Mouse (Mus musculus) hindbrain, embryonic 11.5 days (tissue): Measurements from ENCODE around the gene Mfsd6. TPM values are rescaled to one million over a fixed set of nuclear protein-coding genes. Genes with fewer than 3 reads are reported as not detected.

Experiments used
- ATAC-seq: fragments of 200-750 bp; cut with Nextera tagmentation; 2 replicates; pipeline ENCODE4 v1.8.0; 2017; ENCODE audit warnings: mild to moderate bottlenecking, moderate TSS enrichment, moderate library complexity; ENCODE audit not compliant: low FRiP score
- DNase-seq: peaks from one replicate; pipeline ENCODE4 v3.0.0-alpha.2; 2015; ENCODE audit warnings: low spot score
- H3K27ac ChIP-seq: fragments of 300-500 bp; sonication (generic); 2 replicates; pipeline ENCODE4 v1.5.1; 2014; ENCODE audit warnings: mild to moderate bottlenecking, low read depth, low read length
- H3K27me3 ChIP-seq: fragments of 300-500 bp; sonication (generic); 2 replicates; pipeline ENCODE4 v1.6.1; 2014; ENCODE audit warnings: mild to moderate bottlenecking, low read length, moderate library complexity, mixed read lengths; ENCODE audit not compliant: control insufficient read depth, insufficient read depth
- H3K36me3 ChIP-seq: fragments of 300-500 bp; sonication (generic); 2 replicates; pipeline ENCODE4 v1.6.1; 2014; ENCODE audit warnings: mild to moderate bottlenecking, low read length, moderate library complexity, mixed read lengths; ENCODE audit not compliant: control insufficient read depth, insufficient read depth
- H3K4me1 ChIP-seq: fragments of 300-500 bp; sonication (generic); replicated peaks from 2 replicates; pipeline ENCODE4 v1.6.1; 2014; ENCODE audit warnings: low read length, mixed read lengths; ENCODE audit not compliant: control insufficient read depth, insufficient read depth
- H3K4me2 ChIP-seq: fragments of 300-500 bp; sonication (generic); replicated peaks from 2 replicates; pipeline ENCODE4 v1.6.1; 2014; ENCODE audit warnings: mild to moderate bottlenecking, low read depth, low read length
- H3K4me3 ChIP-seq: fragments of 300-500 bp; sonication (generic); 2 replicates; pipeline ENCODE4 v1.5.1; 2014; ENCODE audit warnings: low read depth, low read length
- H3K9ac ChIP-seq: fragments of 300-500 bp; sonication (generic); 2 replicates; pipeline ENCODE4 v1.6.1; 2014; ENCODE audit warnings: low read depth, low read length
- H3K9me3 ChIP-seq: fragments of 300-500 bp; sonication (generic); 2 replicates; pipeline ENCODE4 v1.6.1; 2016; ENCODE audit warnings: low read length; ENCODE audit not compliant: control insufficient read depth
- WGBS: fragments of 180-500 bp; shearing (Covaris S2); extraction: QIAGEN DNeasy Blood & Tissue Kit; methylation state at CpG from one replicate; pipeline ENCODE4 v1.1.7; 2014; 5-methylcytosine and 5-hydroxymethylcytosine counted together
- polyA plus RNA-seq: library from polyadenylated mRNA; unstranded; fragments of >200 nt; fragmentation: Nextera tagmentation; extraction: Ambion mirVana; gene quantifications from 2 replicates; pipeline ENCODE4 v1.2.1, GENCODE M21; 2014

The Mfsd6 gene
- polyA plus RNA-seq, 1 experiment from 2014 or later = 6.6 TPM

- Histone ChIP-seq H3K9ac (no peak overlapping the region), H3K9me3 (no peaks in the 10 kb centered on the region), H3K4me1 (no peaks in the 10 kb centered on the region), H3K27ac (no peak overlapping the region), H3K27me3 (no peaks in the 10 kb centered on the region), H3K36me3 (no peaks in the 10 kb centered on the region), H3K4me2 (no peak overlapping the region), H3K4me3 (no peak overlapping the region)
- WGBS = 97% methylated on average over 3 of the region's 3 CpGs
- no peak for DNase-seq
- ATAC-seq = no peak
Measured at GRCm38 (mm10) chr1:52635932-52636331, 91.3 kb downstream of the Mfsd6 start.

DNA sequence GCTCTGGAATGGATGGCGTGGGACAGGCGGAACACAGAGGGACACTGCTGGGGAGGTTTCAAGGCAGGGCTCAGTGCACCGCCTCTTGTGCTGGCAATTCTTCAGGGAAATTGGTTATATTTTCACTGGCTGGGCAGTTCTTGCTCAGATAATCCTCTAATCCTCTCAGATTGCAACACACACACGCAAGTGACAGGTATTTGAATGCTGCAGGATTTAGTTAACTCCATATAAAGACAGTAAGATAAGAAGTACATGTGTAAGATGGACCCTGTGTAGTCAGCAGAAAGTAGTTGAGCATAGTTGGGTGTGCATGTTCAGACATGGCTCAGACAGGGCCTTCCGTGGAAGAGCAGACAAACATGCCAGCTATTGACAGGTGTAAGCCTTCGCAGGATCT is 93.0 kb downstream of the Mfsd6 start:
- no peak overlapping the region for H3K27ac ChIP-seq
- H3K4me1 ChIP-seq = no peaks in the 10 kb centered on the region
- DNase-seq = no peak
- 95% methylated on average over 6 of the region's 6 CpGs for WGBS
- no peak overlapping the region for H3K4me2 ChIP-seq
- H3K4me3 ChIP-seq = no peak overlapping the region
- H3K9me3 ChIP-seq = no peaks in the 10 kb centered on the region
- no peak for ATAC-seq
- H3K27me3 ChIP-seq = no peaks in the 10 kb centered on the region
- H3K9ac ChIP-seq = no peak overlapping the region
- H3K36me3 ChIP-seq = no peaks in the 10 kb centered on the region

GRCm38 (mm10) chr1:52631570-52631969 is 95.7 kb downstream of the Mfsd6 start:
- 75% methylated on average over 2 of the region's 2 CpGs for WGBS

GRCm38 (mm10) chr1:52630937-52631299 is 96.3 kb downstream of the Mfsd6 start:
- peak overlapping the region; percentile 40 for H3K4me2 ChIP-seq
- H3K9ac ChIP-seq = peak overlapping the region; percentile 84
- peak overlapping the region; percentile 56; the same call in 1 of the 2 replicates for H3K27ac ChIP-seq
- no peaks in the 10 kb centered on the region for H3K36me3 ChIP-seq
- DNase-seq = no peak
- H3K27me3 ChIP-seq = no peaks in the 10 kb centered on the region
- H3K9me3 ChIP-seq = no peaks in the 10 kb centered on the region
- H3K4me3 ChIP-seq = peak overlapping the region; percentile 75
- peak; percentile 82 for ATAC-seq
- H3K4me1 ChIP-seq = no peaks in the 10 kb centered on the region
- WGBS = 1% methylated on average over 6 of the region's 6 CpGs

More at GRCm38 (mm10) chr1:52631570-52631969, 95.7 kb downstream of the Mfsd6 start:
- Histone ChIP-seq H3K9ac (no peak overlapping the region), H3K9me3 (no peaks in the 10 kb centered on the region), H3K4me3 (peak overlapping the region; percentile 75; the same call in 1 of the 2 replicates), H3K4me1 (no peaks in the 10 kb centered on the region), H3K36me3 (no peaks in the 10 kb centered on the region), H3K27me3 (no peaks in the 10 kb centered on the region), H3K27ac (no peak overlapping the region), H3K4me2 (peak overlapping the region; percentile 40; the same call in 1 of the 2 replicates)
- DNase-seq = peak; percentile 5
- ATAC-seq = no peak

DNA sequence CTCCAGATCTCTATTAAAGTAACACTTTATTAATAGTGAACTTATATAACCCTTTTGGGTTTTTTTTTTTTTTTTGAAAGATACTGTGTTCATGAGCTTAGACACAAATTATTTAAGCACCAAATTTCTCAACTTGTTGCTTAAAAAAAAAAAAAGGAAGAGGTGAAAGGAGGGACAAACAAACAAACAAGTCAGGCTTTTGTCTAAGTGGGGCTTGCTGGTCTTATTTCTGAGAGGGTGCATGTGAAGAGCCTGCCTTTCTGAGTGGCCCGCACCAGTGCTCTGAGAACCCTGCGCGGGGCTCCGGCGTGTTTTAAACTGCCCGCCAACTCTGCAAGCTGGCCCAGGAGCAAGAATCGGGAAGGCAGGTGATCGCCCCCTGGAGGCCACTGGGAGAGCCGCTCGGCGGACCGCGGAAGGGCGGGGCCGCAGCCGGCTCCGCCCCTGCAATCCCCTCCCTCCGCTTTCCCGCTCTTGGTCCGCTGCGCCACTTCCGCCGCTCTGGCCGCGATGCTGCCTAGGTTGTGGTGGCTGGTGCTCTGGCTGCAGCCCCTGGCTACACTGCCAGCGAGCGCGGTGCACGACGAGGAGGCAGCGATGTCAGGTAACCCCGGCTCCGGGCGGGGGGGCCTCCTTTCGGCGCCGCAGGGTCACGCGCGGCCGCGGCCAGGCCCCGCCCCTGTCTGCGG is 96.9 kb downstream of the Mfsd6 start, which contains the start of gene Nemp2:
Nemp2 (plus strand) TSS at position 456 of the 689 bp plus-strand sequence.
- peak; percentile 97 for ATAC-seq
- under 1% methylated on average over 44 of the region's 44 CpGs for WGBS
- H3K9ac ChIP-seq = peak within 1 kb of the TSS; percentile 84

GRCm38 (mm10) chr1:52620442-52620841 is 106.8 kb downstream of the Mfsd6 start:
- no peak overlapping the region for H3K27ac ChIP-seq
- no peak overlapping the region for H3K4me2 ChIP-seq
- no peaks in the 10 kb centered on the region for H3K9me3 ChIP-seq
- no peak for DNase-seq
- H3K4me3 ChIP-seq = no peak overlapping the region
- H3K36me3 ChIP-seq = no peaks in the 10 kb centered on the region
- no peaks in the 10 kb centered on the region for H3K27me3 ChIP-seq
- H3K9ac ChIP-seq = no peak overlapping the region
- ATAC-seq = no peak
- H3K4me1 ChIP-seq = no peaks in the 10 kb centered on the region

More for the DNA sequence above, 96.9 kb downstream of the Mfsd6 start, which contains the start of gene Nemp2:
- no peaks in the 10 kb centered on the region for H3K27me3 ChIP-seq
- H3K4me3 ChIP-seq = peak within 1 kb of the TSS; percentile 75
- no peaks in the 10 kb centered on the region for H3K36me3 ChIP-seq
- H3K27ac ChIP-seq = peak within 1 kb of the TSS; percentile 56; the same call in 1 of the 2 replicates
- H3K9me3 ChIP-seq = no peaks in the 10 kb centered on the region
- H3K4me1 ChIP-seq = no peaks in the 10 kb centered on the region
- peak; percentile 96 for DNase-seq
- H3K4me2 ChIP-seq = peak within 1 kb of the TSS; percentile 40

DNA sequence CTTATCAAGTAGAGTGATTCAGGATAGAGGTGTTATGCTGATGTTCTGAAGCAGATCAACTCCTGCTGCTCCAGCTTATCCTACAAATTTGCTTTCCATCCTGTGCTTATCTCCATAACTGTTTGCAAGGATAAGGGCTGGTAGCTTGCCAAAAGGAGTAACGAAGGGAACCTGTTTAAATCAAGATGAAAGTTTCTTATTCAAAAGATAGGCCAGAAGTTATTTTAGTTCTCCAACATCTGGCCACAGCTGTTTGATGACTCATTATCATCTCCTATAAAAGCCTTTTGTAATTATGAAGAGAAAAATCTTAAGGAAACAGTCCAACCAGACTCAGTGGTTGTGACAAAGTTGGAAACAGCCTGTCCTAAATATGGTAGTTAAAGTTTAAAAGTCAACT is 109.0 kb downstream of the Mfsd6 start:
- Histone ChIP-seq H3K4me2 (no peak overlapping the region), H3K9ac (no peak overlapping the region), H3K27ac (no peak overlapping the region), H3K27me3 (no peaks in the 10 kb centered on the region), H3K9me3 (no peaks in the 10 kb centered on the region), H3K36me3 (no peaks in the 10 kb centered on the region), H3K4me1 (no peaks in the 10 kb centered on the region), H3K4me3 (no peak overlapping the region)
- 90% methylated on average over 1 of the region's 1 CpGs for WGBS
- no peak for DNase-seq
- no peak for ATAC-seq

GRCm38 (mm10) chr1:52608486-52608885 is 118.8 kb downstream of the Mfsd6 start:
- no peak for ATAC-seq
- H3K4me1 ChIP-seq = no peaks in the 10 kb centered on the region
- H3K4me2 ChIP-seq = no peak overlapping the region
- H3K4me3 ChIP-seq = no peak overlapping the region
- no peaks in the 10 kb centered on the region for H3K9me3 ChIP-seq
- H3K9ac ChIP-seq = no peak overlapping the region
- H3K36me3 ChIP-seq = no peaks in the 10 kb centered on the region
- 90% methylated on average over 4 of the region's 4 CpGs for WGBS
- no peak overlapping the region for H3K27ac ChIP-seq
- H3K27me3 ChIP-seq = no peaks in the 10 kb centered on the region
- no peak for DNase-seq

DNA sequence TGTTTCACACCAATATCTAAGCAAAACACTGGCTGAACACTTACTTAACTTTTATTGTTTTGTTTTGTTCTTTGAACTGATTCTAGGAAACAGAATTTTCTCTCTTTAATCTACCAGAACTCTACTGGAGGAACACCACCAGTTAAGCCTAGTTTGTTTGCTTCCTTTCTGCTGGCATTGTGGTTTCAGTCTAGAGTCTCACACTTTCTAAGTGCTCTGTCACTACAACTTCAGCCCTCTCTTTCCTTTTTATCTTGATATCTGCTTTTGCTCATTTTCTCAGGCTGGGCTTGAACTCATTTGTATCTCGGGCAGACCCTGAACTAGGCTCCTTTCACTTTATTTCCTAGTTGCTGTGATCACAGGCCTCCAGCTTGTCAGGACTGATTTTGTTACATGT is 119.6 kb downstream of the Mfsd6 start:
- ATAC-seq = no peak
- WGBS = 89% methylated on average over 1 of the region's 1 CpGs
- H3K27me3 ChIP-seq = no peaks in the 10 kb centered on the region
- H3K4me3 ChIP-seq = no peak overlapping the region
- H3K4me2 ChIP-seq = no peak overlapping the region
- no peaks in the 10 kb centered on the region for H3K4me1 ChIP-seq
- no peaks in the 10 kb centered on the region for H3K36me3 ChIP-seq
- no peak overlapping the region for H3K9ac ChIP-seq
- H3K27ac ChIP-seq = no peak overlapping the region
- H3K9me3 ChIP-seq = no peaks in the 10 kb centered on the region
- no peak for DNase-seq
